Mouse (Mus musculus) limb, embryonic 15.5 days (tissue): ENCODE measurements around the gene Pik3r5. TPM values are rescaled to one million over a fixed set of nuclear protein-coding genes. Genes with fewer than 3 reads are reported as not detected.

Experiments used
- ATAC-seq: fragments of 200-750 bp; cut with Nextera tagmentation; 2 replicates; pipeline ENCODE4 v1.8.0; 2017; ENCODE audit warnings: low read depth, moderate TSS enrichment; ENCODE audit not compliant: insufficient number of reproducible peaks, low FRiP score, low TSS enrichment
- H3K27ac ChIP-seq: fragments of 300-500 bp; sonication (generic); 2 replicates; pipeline ENCODE4 v1.5.1; 2015; ENCODE audit warnings: moderate library complexity, mild to moderate bottlenecking, inconsistent platforms
- H3K27me3 ChIP-seq: fragments of 300-500 bp; sonication (generic); 2 replicates; pipeline ENCODE4 v1.6.1; 2015; ENCODE audit warnings: inconsistent platforms
- H3K36me3 ChIP-seq: fragments of 300-500 bp; sonication (generic); 2 replicates; pipeline ENCODE4 v1.6.1; 2015; ENCODE audit warnings: inconsistent platforms
- H3K4me1 ChIP-seq: fragments of 300-500 bp; sonication (generic); 2 replicates; pipeline ENCODE4 v1.6.1; 2015; ENCODE audit warnings: inconsistent platforms
- H3K4me2 ChIP-seq: fragments of 300-500 bp; sonication (generic); 2 replicates; pipeline ENCODE4 v1.6.1; 2015; ENCODE audit warnings: mild to moderate bottlenecking, inconsistent platforms
- H3K4me3 ChIP-seq: fragments of 300-500 bp; sonication (generic); 2 replicates; pipeline ENCODE4 v1.5.1; 2015; ENCODE audit warnings: mild to moderate bottlenecking, inconsistent platforms
- H3K9ac ChIP-seq: fragments of 300-500 bp; sonication (generic); 2 replicates; pipeline ENCODE4 v1.6.1; 2015; ENCODE audit warnings: inconsistent platforms
- H3K9me3 ChIP-seq: fragments of 300-500 bp; sonication (generic); 2 replicates; pipeline ENCODE4 v1.6.1; 2016; ENCODE audit warnings: inconsistent platforms
- WGBS: fragments of 180-500 bp; shearing (Covaris S2); methylation state at CpG from one replicate; pipeline ENCODE4 v1.1.7; 2015; 5-methylcytosine and 5-hydroxymethylcytosine counted together
- polyA plus RNA-seq: library from polyadenylated mRNA; unstranded; fragments of >200 nt; fragmentation: Nextera tagmentation; extraction: Ambion mirVana; gene quantifications from 2 replicates; pipeline ENCODE4 v1.2.1, GENCODE M21; 2015

Pik3r5 gene
- polyA plus RNA-seq, 1 experiment from 2014 or later: 0.36 TPM

DNA sequence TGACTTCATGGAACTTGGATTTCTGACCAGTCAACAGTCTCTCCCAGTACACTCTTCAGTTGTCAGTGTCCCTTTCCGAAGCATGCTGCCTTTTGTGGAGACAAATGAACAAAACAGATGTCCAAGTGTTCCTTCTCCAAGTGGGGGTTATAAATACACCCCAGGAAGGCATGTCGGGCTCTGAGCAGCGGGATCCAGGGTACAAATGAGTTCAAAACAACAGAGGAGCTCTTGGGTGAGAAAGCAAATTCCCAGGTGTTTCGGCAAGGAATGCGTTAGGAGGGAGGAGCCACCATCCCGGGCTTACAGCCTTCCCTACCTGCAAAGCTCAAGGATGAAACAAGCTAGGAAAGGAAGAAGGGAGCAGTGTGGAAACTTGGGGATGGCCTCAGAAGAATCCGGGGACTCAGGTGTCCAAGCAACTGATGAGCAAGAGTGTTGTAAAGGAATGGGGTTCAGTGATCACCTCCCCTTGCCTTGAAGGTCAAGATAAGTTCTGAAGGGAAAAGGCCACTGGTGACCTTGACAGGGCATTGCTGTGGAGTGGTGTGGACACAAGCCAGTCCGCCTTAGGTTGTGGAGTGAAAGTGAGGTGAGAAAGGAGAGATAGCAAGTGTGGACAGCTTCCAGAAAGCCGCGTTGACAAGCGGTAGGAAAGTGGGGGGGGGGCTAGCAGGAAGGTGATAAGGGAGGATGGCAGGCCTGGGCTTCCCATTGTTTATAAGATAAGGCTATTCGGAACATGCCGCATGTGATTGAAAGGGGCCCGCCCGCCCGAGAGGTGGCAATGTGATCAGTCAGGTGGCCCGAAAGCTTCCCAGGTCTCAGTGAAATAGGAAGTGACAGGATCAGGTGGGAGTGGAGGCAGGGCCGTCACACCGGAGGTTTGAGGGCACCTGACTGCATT is 41.3 kb upstream of the Pik3r5 start:
- Histone ChIP-seq H3K9me3 (no peaks in the 10 kb centered on the region), H3K27me3 (peaks cover 88% of the 10 kb centered on the region), H3K27ac (no peak overlapping the region), H3K36me3 (no peaks in the 10 kb centered on the region), H3K4me1 (peaks cover 18% of the 10 kb centered on the region), H3K4me2 (no peak overlapping the region), H3K9ac (no peak overlapping the region), H3K4me3 (no peak overlapping the region)
- no peak for ATAC-seq
- WGBS: 11% methylated on average over 19 of the region's 19 CpGs

DNA sequence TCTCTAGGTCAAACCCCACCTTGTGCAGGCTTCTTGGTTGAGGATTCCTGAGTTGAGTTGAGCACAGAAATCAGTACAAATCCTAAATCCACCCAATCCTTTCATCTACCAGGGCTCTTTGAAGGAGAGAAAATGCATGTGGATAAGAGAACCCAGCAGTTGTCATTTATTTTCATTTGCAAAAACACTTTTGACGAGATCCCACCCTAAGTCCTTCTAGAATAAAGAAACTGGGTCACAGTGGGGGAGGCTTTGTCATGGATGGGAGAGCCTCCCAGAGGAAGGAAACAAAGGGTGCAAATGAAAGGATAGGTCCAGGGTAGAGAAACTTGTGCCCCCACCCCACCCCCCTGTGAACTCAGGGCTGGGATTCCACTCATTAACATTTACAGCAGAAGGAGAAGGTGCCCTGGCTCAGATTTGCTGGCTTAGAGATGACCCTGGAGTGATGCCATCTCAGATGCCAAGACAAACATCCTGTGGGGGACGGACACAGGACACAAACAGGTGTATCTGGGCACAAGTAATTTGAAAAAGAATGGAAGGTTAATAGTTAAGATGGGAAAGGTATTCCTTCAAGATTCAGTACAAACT is 37.9 kb upstream of the Pik3r5 start:
- Histone ChIP-seq H3K9me3 (no peaks in the 10 kb centered on the region), H3K9ac (no peak overlapping the region), H3K4me1 (0 out of 2 replicates have a peak, but pooled peaks cover 2% of the 10 kb centered on the region), H3K27me3 (peaks cover 90% of the 10 kb centered on the region), H3K36me3 (no peaks in the 10 kb centered on the region), H3K4me2 (no peak overlapping the region), H3K4me3 (no peak overlapping the region), H3K27ac (no peak overlapping the region)
- WGBS: 54% methylated on average over 2 of the region's 2 CpGs
- ATAC-seq: no peak

DNA sequence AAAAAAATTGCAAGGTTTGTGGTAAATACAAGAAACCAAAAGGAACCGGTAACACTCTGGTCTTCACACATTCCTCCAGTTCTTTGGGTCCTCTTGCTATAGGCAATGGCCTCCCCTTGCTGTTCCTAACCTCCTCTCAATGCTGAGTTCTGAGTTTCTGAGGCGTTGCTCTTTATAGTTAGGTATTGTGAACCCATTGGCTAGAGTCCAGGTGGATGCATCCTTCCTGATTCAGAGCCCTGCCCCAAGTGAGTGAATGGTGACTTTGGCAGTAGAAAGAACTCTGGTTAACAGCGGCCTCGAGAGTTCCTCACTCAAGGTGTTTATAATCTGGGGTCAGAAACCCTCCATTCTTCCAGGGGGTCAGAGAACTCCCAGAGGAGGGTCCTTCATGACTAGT is 37.2 kb upstream of the Pik3r5 start:
- WGBS: 45% methylated on average over 4 of the region's 4 CpGs
- Histone ChIP-seq H3K27me3 (peaks cover 89% of the 10 kb centered on the region), H3K36me3 (no peaks in the 10 kb centered on the region), H3K9ac (no peak overlapping the region), H3K4me2 (no peak overlapping the region), H3K4me1 (peaks cover 8% of the 10 kb centered on the region), H3K9me3 (no peaks in the 10 kb centered on the region), H3K27ac (no peak overlapping the region), H3K4me3 (no peak overlapping the region)
- ATAC-seq: no peak

DNA sequence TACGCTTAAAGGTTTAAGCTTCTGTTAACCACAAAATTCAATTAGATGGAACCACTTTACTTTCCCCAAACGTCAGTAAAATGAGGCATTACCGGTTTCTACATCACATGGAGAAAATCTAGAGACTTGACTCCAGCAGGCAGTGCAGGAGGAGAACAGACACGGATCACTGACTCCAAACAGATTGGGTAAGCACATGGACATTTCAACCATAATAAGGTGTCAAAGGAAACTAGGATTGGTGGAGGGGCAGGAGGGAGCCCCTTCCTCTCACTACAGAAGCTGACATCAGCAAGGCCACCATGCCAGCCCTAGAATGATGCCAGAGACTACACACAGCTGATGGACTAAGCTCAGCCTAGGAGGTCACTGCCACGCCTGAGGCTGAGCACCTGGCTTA is 36.4 kb upstream of the Pik3r5 start:
- H3K27me3 ChIP-seq: peaks cover 93% of the 10 kb centered on the region
- no peak overlapping the region for H3K9ac ChIP-seq
- H3K27ac ChIP-seq: no peak overlapping the region
- no peak overlapping the region for H3K4me2 ChIP-seq
- no peaks in the 10 kb centered on the region for H3K9me3 ChIP-seq
- H3K36me3 ChIP-seq: no peaks in the 10 kb centered on the region
- peaks cover 14% of the 10 kb centered on the region for H3K4me1 ChIP-seq
- ATAC-seq: no peak
- WGBS: 53% methylated on average over 5 of the region's 5 CpGs
- H3K4me3 ChIP-seq: no peak overlapping the region

DNA sequence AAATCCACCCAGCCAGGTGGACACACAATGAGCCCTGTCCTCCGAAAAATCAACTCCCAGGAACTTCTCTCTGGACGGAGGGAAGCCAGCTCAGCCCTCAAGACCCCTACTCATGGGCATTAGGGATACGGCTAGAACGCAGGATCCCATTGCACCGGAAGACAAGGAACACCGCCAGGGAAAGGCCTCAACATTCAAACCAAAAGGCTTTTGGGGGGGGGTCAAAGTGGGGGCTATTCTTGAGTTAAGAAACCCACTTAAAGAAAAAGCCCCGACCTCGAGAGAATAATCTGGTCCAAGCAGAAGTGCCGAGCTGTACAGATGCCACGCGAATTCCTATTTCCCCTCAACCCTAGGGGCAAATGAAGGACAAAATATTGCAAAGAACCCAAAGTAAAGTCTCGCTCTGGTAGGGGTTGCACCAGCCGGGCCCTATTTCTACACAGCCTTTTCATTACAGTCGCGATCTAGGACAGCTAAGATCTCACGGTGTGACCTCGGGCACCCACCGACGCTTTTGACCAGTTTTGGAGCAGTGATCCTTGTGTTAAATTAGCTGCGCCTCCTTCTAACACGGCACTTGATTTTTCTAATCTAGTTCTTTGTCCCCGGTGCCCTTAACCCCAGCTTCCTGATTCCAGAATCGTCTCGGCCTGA is 32.9 kb upstream of the Pik3r5 start:
- peak overlapping the region; percentile 98 for H3K4me2 ChIP-seq
- 0 out of 2 replicates have a peak overlapping the region, but pooled peaks have one; percentile 37 for H3K9ac ChIP-seq
- peaks cover 16% of the 10 kb centered on the region for H3K4me1 ChIP-seq
- no peaks in the 10 kb centered on the region for H3K36me3 ChIP-seq
- no peak for ATAC-seq
- no peaks in the 10 kb centered on the region for H3K9me3 ChIP-seq
- 18% methylated on average over 24 of the region's 24 CpGs for WGBS
- peak overlapping the region; percentile 48 for H3K4me3 ChIP-seq
- H3K27me3 ChIP-seq: peaks cover 87% of the 10 kb centered on the region
- no peak overlapping the region for H3K27ac ChIP-seq

DNA sequence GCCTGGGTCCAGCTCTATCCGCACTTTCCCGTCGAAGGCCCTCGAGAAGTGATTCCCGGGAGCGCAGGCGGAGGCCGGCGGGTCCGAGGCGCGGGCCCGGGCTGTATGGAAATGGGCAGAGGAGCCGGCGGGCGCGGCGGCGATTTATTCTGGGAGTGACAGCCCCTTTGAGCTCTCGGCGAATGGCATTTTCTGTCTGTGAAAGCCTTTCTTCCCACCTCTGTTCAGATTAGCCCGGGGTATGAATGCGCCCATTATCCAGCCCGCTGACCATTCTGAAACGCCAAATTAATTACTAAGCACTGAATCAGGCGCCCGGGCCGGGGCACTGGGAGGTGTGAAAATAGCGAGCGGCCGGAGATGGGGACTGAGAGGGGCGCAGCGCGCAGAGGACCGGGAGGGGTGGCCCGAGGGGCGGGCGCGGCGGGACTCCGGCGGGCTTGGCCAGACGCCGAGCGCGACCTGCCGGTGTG is 32.3 kb upstream of the Pik3r5 start:
- ATAC-seq: no peak
- peak overlapping the region; percentile 48 for H3K4me3 ChIP-seq
- H3K4me1 ChIP-seq: peaks cover 16% of the 10 kb centered on the region
- peaks cover 82% of the 10 kb centered on the region for H3K27me3 ChIP-seq
- H3K9me3 ChIP-seq: no peaks in the 10 kb centered on the region
- peak overlapping the region; percentile 98 for H3K4me2 ChIP-seq
- H3K36me3 ChIP-seq: no peaks in the 10 kb centered on the region
- WGBS: 1% methylated on average over 45 of the region's 47 CpGs
- H3K9ac ChIP-seq: 0 out of 2 replicates have a peak overlapping the region, but pooled peaks have one; percentile 37
- H3K27ac ChIP-seq: no peak overlapping the region

DNA sequence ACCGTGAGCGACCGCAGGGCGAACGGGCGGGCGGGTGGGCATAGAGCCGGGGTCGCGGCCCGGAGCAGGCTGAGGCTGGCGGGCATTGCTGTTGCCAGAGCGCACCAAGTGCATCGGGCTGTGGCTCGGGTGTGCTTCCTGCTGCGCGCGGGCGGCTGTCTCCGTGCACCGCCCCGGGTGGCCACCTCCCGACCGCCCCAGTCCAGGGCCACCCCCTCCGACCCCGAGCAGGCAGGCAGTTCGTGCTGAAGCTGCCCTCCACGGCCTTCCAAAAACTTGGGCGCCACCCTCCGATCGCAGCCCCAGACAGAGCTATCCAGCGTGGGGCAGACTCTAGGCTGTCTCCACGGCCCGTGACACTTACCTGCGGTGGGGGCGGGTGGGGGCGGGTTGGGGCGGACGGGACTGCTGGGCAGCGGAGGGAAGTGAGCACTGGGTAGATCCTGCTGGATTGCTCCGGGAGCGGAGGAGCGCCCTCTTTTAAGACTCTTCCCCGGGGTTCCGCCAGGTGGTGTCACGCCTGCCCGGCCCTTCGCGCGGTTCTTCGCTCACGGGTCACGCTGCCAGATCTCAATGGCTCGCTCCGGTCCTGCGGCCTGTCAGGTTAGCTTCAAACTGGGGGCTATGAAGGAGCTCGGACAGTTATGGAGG is 31.8 kb upstream of the Pik3r5 start:
- 0 out of 2 replicates have a peak overlapping the region, but pooled peaks have one; percentile 37 for H3K9ac ChIP-seq
- H3K4me3 ChIP-seq: peak overlapping the region; percentile 48
- H3K4me2 ChIP-seq: peak overlapping the region; percentile 98
- H3K9me3 ChIP-seq: no peaks in the 10 kb centered on the region
- H3K27ac ChIP-seq: no peak overlapping the region
- no peak; the same call in 1 of the 2 replicates for ATAC-seq
- WGBS: under 1% methylated on average over 56 of the region's 57 CpGs
- H3K27me3 ChIP-seq: peaks cover 76% of the 10 kb centered on the region
- H3K36me3 ChIP-seq: no peaks in the 10 kb centered on the region
- peaks cover 16% of the 10 kb centered on the region for H3K4me1 ChIP-seq

DNA sequence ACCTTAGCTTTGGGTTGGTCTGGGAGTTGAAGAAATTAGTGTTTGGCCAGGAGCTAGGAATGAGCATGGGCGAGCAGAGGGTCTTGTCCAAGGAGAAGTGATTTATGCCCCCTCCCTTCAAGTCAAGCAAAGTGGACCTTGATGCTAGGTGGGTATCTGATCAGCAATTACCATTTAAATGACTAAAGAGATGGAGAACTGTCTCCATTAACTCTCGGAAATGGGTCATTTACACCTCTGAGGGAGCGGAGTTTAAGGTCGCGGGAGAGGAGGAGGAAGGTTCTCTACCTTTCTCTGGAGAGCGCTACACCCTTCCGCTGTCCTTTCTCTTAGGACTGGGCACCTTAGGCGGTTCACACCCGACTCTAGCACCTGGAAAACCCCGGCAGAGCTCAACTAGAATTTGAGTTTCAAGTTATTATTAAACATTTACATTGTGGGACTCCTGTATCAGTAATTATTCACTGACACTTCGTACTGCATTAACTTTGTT is 31.1 kb upstream of the Pik3r5 start, which contains the start of gene Ntn1:
TSS of gene Ntn1 (minus strand) at position 97 of the 493 bp plus-strand sequence.
- ATAC-seq: no peak
- Histone ChIP-seq H3K4me1 (peaks cover 16% of the 10 kb centered on the region), H3K36me3 (no peaks in the 10 kb centered on the region), H3K9ac (0 out of 2 replicates have a peak within 1 kb of the TSS, but pooled peaks have one; percentile 37), H3K4me3 (peak within 1 kb of the TSS; percentile 48), H3K27me3 (peaks cover 70% of the 10 kb centered on the region), H3K27ac (no peak within 1 kb of the TSS), H3K9me3 (no peaks in the 10 kb centered on the region), H3K4me2 (peak within 1 kb of the TSS; percentile 98)
- 15% methylated on average over 11 of the region's 11 CpGs for WGBS

DNA sequence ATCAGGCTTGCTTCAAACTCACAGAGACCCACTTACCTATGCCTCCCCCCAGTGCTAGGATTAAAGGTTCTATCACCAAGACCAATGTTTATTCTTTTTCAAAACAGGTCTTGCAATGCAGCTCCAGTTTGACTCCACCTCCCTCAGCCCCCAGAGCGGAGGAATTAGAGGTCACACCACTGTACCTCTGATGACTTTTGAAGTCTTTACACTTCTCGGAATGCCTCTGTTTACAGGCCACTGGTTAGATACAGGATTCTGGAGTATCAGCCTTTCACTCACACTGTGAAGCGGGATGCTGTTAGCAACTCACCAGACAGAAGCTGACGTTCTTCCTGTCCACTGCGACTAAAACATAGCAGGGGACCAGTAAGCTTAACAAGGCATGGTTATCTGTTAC is 30.5 kb upstream of the Pik3r5 start:
- Histone ChIP-seq H3K27me3 (peaks cover 63% of the 10 kb centered on the region), H3K9ac (no peak overlapping the region), H3K36me3 (no peaks in the 10 kb centered on the region), H3K27ac (no peak overlapping the region), H3K4me3 (no peak overlapping the region), H3K4me2 (no peak overlapping the region), H3K4me1 (peaks cover 16% of the 10 kb centered on the region), H3K9me3 (no peaks in the 10 kb centered on the region)
- WGBS: 36% methylated on average over 5 of the region's 5 CpGs
- ATAC-seq: no peak

DNA sequence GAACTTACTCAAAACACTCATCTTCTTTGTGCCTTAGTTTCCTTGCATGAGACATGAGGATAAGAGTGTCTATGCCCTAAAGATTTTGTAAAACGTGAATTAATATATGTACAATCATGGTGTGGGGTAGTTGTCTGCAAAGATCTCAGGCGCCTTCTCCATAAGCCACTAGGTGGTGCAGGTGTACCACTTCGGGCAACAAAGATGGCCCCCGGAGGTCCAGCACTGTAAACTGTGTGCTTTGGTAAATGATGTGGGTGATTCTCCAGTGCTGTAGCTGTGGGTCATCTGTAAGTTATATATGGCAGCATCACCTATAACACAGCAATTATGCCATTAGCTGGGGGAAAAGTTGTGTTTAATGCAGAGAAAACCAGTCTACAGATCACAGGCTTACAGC is 27.7 kb upstream of the Pik3r5 start:
- no peak for ATAC-seq
- H3K27ac ChIP-seq: no peak overlapping the region

DNA sequence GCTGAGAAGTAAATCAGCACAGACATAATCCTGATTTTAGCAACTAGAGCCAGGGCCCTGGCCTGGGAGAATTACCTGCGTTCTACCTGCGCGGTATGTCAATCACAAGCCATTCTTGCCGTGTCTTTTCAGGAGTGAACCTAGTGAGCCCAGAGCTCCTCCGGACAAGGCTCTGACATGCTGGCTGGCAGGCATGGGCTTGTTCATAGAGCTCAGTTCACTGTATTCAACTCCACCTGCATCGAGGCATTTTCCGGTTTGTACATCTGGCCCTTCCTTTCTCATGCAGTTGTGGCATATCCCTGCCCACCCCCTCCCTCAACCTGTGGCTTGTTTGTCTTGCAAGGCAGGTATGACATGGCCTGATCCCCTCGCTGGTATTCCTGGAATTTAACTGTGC is 26.3 kb upstream of the Pik3r5 start:
- H3K4me3 ChIP-seq: no peak overlapping the region
- no peaks in the 10 kb centered on the region for H3K9me3 ChIP-seq
- no peaks in the 10 kb centered on the region for H3K36me3 ChIP-seq
- H3K9ac ChIP-seq: no peak overlapping the region
- H3K27ac ChIP-seq: no peak overlapping the region
- peaks cover 22% of the 10 kb centered on the region for H3K27me3 ChIP-seq
- H3K4me1 ChIP-seq: peaks cover 2% of the 10 kb centered on the region
- no peak overlapping the region for H3K4me2 ChIP-seq
- WGBS: 74% methylated on average over 8 of the region's 8 CpGs
- no peak for ATAC-seq

More for the DNA sequence above, 27.7 kb upstream of the Pik3r5 start:
- Histone ChIP-seq H3K36me3 (no peaks in the 10 kb centered on the region), H3K4me2 (no peak overlapping the region), H3K4me1 (peaks cover 16% of the 10 kb centered on the region), H3K9ac (no peak overlapping the region), H3K4me3 (no peak overlapping the region), H3K27me3 (peaks cover 36% of the 10 kb centered on the region), H3K9me3 (no peaks in the 10 kb centered on the region)
- 48% methylated on average over 4 of the region's 4 CpGs for whole genome bisulfite sequencing
